Mouse (Mus musculus) E14TG2a.4 (cell line): ENCODE data around the gene Traf1.

Source experiments
- H3K27me3 ChIP-seq: 2 replicates; pipeline ENCODE4 v1.6.1; 2014; ENCODE audit warnings: low read length, control low read depth; ENCODE audit not compliant: insufficient read depth
- H3K36me3 ChIP-seq: 2 replicates; pipeline ENCODE4 v1.6.1; 2014; ENCODE audit warnings: low read length, control low read depth; ENCODE audit not compliant: insufficient read depth
- H3K4me1 ChIP-seq: replicated peaks from 2 replicates; pipeline ENCODE4 v1.6.1; 2014; ENCODE audit warnings: low read depth, low read length, control low read depth
- H3K4me3 ChIP-seq: replicated peaks from 2 replicates; pipeline ENCODE4 v1.5.1; 2014; ENCODE audit warnings: mild to moderate bottlenecking, low read length
- H3K9me3 ChIP-seq: 2 replicates; pipeline ENCODE4 v1.6.1; 2014; ENCODE audit warnings: low read length, control low read depth
- CTCF ChIP-seq: conservative IDR thresholded peaks from 2 replicates; pipeline ENCODE4 v1.5.1; 2014; ENCODE audit warnings: low read length
- NANOG ChIP-seq: IDR thresholded peaks from 2 replicates; pipeline ENCODE4 v1.6.1; 2014; ENCODE audit warnings: borderline replicate concordance, low read length, mixed read lengths
- POU5F1 ChIP-seq: IDR thresholded peaks from 2 replicates; pipeline ENCODE4 v1.6.1; 2014; ENCODE audit warnings: low read length, borderline replicate concordance

The Traf1 gene

GRCm38 (mm10) chr2:34961481-34962036 lies at the start of gene Traf1:
Gene Traf1 (minus strand): TSS chr2:34961772.
- TF ChIP-seq NANOG: no peak
- no peak for TF ChIP-seq POU5F1
- no peak for TF ChIP-seq CTCF
- Histone ChIP-seq H3K4me3 (peak within 1 kb of the TSS; percentile 62), H3K36me3 (no peaks in the 10 kb centered on the region), H3K4me1 (peaks cover 52% of the 10 kb centered on the region), H3K27me3 (peaks cover 28% of the 10 kb centered on the region), H3K9me3 (no peaks in the 10 kb centered on the region)

DNA sequence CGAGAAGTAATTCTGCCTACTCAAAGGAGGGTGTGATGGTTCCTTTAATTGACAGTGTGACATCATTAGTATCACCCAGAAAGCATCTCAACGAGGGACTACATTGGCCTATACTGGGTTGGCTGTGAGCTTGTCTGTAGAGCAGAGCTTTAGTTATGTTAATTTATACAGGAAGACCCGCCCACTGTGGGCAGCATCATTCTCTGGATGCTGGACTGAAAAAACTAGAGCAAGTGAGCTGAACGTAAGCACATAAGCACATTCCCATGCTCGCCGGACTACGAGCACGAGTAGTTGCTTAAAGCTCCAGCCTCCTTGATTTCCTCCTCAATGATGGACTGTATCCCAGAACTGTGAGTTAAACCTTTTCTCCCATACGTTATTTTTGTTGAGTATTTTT lies 37.4 kb upstream of the Traf1 start:
- Histone ChIP-seq H3K4me3 (no peak overlapping the region), H3K4me1 (peaks cover 12% of the 10 kb centered on the region), H3K36me3 (no peaks in the 10 kb centered on the region), H3K27me3 (no peaks in the 10 kb centered on the region), H3K9me3 (no peaks in the 10 kb centered on the region)
- no peak for TF ChIP-seq POU5F1
- no peak for TF ChIP-seq CTCF
- TF ChIP-seq NANOG: no peak

- peaks cover 20% of the 10 kb centered on the region for H3K4me1 ChIP-seq
- H3K4me3 ChIP-seq: no peak overlapping the region
- no peak for TF ChIP-seq CTCF
- TF ChIP-seq POU5F1: no peak
- TF ChIP-seq NANOG: no peak
- H3K27me3 ChIP-seq: peaks cover 2% of the 10 kb centered on the region; the same call in 1 of the 2 replicates
- no peaks in the 10 kb centered on the region for H3K36me3 ChIP-seq
- H3K9me3 ChIP-seq: no peaks in the 10 kb centered on the region
Measured at GRCm38 (mm10) chr2:34996506-34996905, 34.9 kb upstream of the Traf1 start.

DNA sequence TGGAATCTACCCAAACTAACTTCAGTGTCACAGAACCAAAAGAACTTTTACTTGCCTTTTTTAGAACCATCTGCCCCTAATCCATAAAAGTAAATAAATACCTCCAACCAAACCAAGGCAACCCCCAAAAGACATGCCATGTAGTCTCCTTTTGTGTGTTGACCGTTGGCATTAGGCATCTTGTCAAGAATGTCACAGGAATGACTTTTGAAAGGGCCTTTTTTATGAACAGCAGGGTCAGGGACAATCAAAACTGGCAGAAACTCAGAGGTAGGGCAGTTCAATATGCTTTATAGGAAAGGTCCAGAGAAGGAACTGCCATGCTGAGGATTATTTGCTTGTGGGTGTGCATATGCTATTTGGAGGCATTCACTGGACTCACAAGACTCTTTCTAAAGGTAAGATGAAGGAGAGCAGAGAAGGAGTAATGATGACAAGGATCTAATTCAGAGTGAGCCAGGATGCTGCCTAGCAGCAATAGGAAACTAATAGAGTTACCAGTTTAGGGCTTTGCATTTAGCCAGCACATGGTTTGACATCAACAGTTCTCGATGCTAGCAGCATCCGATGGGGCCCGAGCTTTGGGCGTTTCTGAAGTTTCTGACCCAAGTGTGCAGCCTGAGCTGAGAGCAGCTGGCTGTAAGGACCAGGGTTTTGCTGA lies 32.3 kb upstream of the Traf1 start:
- no peak for TF ChIP-seq NANOG
- TF ChIP-seq CTCF: no peak
- no peak for TF ChIP-seq POU5F1
- H3K4me1 ChIP-seq: peaks cover 19% of the 10 kb centered on the region
- H3K36me3 ChIP-seq: no peaks in the 10 kb centered on the region

DNA sequence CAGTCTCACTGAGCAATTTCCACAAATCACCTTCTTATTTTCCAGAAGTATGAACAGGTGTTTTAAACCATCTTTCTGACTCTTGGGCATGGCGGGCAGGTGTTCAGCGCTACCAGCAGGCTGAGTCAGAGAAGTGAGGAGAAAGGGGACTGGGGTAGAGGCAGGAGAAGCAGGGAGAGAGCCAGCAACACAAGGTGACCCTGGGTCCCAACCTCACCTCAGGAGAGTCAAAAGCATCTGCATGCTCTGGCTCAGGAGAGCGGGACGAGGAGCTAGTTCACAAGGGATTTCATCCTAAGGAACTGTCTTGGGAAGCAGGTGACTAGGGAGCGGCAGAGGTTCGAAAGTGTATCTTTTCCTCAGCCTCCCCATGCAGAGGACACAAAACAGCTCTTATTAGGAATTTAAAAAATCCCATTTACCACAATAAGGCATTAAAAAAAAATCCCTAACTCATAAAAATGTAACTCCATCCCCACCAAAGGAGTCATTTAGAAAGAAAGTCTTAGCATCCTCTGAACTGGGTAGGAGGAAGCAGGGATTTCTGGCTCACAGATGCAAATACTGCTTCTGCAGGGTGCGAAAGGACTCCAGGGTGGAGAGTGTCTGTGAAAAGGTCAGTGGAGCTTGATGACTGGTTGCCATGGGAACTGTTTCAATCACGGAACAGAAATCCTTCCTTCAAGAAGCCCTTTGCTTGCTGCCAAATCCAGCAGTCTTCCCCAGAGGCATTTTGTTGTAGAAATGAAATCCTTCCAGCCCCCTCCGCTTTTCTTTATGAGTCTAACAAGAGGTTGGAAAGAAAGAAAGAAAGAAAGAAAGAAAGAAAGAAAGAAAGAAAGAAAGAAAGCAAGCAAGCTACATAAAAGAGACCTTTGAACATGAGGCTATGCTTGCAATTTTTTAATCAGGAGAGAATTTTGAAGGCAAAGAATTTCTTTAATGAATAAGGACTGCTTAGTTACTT lies 31.4 kb upstream of the Traf1 start:
- Histone ChIP-seq H3K4me1 (peaks cover 13% of the 10 kb centered on the region), H3K4me3 (no peak overlapping the region), H3K27me3 (peaks cover 2% of the 10 kb centered on the region), H3K36me3 (no peaks in the 10 kb centered on the region), H3K9me3 (no peaks in the 10 kb centered on the region)
- TF ChIP-seq POU5F1 (no peak), NANOG (no peak), CTCF (no peak)

More for the DNA sequence above, 32.3 kb upstream of the Traf1 start:
- Histone ChIP-seq H3K9me3 (no peaks in the 10 kb centered on the region), H3K27me3 (peaks cover 2% of the 10 kb centered on the region; the same call in 1 of the 2 replicates), H3K4me3 (no peak overlapping the region)

GRCm38 (mm10) chr2:34991966-34992365 lies 30.4 kb upstream of the Traf1 start:
- no peak for TF ChIP-seq POU5F1
- no peak for TF ChIP-seq NANOG
- no peak for TF ChIP-seq CTCF
- H3K27me3 ChIP-seq: peaks cover 2% of the 10 kb centered on the region

GRCm38 (mm10) chr2:34989749-34990148 lies 28.2 kb upstream of the Traf1 start:
- Histone ChIP-seq H3K4me3 (no peak overlapping the region), H3K9me3 (no peaks in the 10 kb centered on the region), H3K36me3 (no peaks in the 10 kb centered on the region), H3K4me1 (peaks cover 13% of the 10 kb centered on the region), H3K27me3 (peaks cover 8% of the 10 kb centered on the region)
- no peak for TF ChIP-seq CTCF
- TF ChIP-seq POU5F1: no peak
- no peak for TF ChIP-seq NANOG

More at GRCm38 (mm10) chr2:34991966-34992365, 30.4 kb upstream of the Traf1 start:
- Histone ChIP-seq H3K9me3 (no peaks in the 10 kb centered on the region), H3K4me1 (peaks cover 13% of the 10 kb centered on the region), H3K4me3 (no peak overlapping the region), H3K36me3 (no peaks in the 10 kb centered on the region)

DNA sequence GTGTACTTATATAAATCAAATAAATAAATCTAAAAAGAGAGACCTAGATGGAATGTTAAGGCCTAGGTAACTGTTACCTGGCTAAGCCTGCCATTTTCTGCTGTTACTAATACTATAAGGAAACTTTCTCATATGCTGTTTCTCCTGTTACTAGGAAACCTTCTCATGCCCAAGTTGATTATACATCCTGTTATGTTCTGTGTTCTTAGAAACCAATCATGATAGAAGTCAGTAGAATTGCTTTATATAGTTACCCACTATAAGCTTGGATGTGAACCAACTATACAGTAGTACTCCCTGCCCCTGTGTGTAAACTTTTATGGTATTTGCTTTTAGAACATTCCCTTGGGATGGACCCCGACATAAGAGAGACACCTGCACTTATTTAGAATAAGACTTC lies 26.0 kb upstream of the Traf1 start:
- TF ChIP-seq CTCF: no peak
- no peak for TF ChIP-seq POU5F1
- TF ChIP-seq NANOG: no peak
- Histone ChIP-seq H3K4me3 (no peak overlapping the region), H3K27me3 (peaks cover 9% of the 10 kb centered on the region), H3K4me1 (peaks cover 17% of the 10 kb centered on the region), H3K36me3 (no peaks in the 10 kb centered on the region), H3K9me3 (no peaks in the 10 kb centered on the region)
